Mouse (Mus musculus) cerebellum, adult 8-10 months (tissue): ENCODE measurements around the gene Zfp974.
A peak's percentile ranks its signal among the peaks of the same experiment; 100 is the strongest.
"Not testable (repeated sequence)": the region's sequence is repeated elsewhere in the genome, so short reads cannot be mapped to it uniquely, and the experiment has no call there.

ENCODE experiments used
- DNase-seq: peaks from one replicate; pipeline ENCODE4 v3.0.0; 2022

Zfp974 gene

DNA sequence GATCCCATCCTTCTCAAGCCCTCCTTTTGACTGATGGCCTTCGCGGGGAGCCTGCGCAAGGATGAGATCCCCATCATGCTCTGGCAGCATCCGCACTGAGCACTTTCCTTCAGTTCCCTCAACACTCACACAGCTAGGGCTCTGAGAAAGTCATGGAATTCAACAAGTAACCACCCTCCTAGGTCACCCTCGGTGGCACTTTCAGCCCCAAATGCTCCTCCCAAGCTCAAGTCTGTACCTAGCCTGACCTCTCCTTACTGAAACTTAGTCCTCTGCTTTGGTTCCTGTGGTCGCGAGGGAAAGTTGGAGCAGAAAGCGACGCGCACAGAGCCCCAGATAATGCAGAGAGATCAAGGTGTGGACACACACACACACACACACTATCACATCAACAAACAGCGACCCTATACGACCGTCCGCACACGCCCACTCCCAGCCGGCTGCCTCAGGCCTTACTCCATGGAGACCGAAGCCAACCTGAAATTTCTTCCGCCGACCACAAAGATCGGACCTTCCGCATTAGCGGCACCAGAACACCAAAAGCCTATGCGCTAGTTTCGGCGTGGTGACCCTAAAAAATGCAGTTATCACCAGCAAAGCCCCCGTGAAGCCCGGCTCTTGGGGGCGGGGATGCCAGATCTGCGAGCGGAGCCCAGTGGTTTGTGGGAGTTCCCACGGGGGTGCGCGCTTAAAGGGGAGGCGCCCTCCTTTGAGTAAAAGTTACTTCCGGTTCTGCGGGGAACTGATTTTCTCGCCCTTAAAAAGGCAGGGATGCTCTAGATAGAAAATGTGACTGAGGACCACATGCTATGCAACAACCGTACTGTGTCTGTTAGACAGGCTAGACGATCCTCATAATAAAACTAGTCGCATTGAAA lies at the start of gene Zfp974:
Zfp974 (minus strand) TSS at position 643 of the 878 bp plus-strand sequence.
- DNase-seq, result peak; percentile 34

GRCm38 (mm10) chr7:27949451-27949850 lies 20.2 kb upstream of the Zfp974 start:
- DNase-seq, result not testable (repeated sequence)

- DNase-seq, result peak; percentile 12
Observed at GRCm38 (mm10) chr7:27941869-27942268, 12.6 kb upstream of the Zfp974 start.

GRCm38 (mm10) chr7:27933800-27934158 lies 4.5 kb upstream of the Zfp974 start:
- DNase-seq, result not testable (repeated sequence)

- no peak for DNase-seq
Observed at GRCm38 (mm10) chr7:27933050-27933799, 4.0 kb upstream of the Zfp974 start.

- not testable (repeated sequence) for DNase-seq
Observed at GRCm38 (mm10) chr7:27927041-27927440, 2.2 kb downstream of the Zfp974 start.

GRCm38 (mm10) chr7:27910952-27911351 lies 18.3 kb downstream of the Zfp974 start:
- DNase-seq, result not testable (repeated sequence)

DNA sequence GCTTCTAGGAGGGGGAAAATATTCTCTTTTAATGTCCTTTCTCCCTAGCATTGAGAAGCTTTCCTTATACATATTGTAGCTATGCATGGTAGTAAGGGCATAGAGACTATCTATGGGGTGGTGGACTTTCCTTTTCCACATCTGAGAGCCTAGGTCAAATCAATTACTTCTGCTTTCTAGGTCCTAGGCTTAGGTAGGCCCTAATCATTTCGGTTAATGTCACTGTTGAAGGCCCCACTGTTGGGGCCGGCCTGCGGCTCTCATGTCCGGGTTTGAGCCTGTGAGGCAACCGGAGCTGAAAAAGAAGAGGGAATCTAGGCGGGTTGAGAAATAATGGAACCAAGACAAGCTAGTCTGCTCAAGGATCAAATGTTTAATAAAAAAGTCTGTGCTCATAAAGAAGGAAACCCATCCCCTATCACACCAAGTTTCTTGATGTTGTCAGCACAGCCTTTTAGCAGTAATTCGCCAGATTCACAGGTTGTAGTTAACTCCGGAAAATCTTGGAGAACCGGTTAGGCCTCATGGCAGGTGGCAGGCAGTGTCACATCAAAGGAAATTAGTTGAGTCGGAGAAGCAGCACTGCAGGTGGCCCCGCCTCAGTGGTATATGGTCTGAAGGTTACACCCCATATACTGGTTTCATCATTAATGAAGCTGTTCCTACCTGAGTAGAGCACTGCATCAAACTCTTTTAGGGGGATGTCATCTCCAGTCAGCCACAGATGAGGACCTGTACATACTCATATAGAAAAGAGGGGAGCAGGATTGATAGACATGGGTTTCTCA lies 24.0 kb downstream of the Zfp974 start:
- no peak for DNase-seq

DNA sequence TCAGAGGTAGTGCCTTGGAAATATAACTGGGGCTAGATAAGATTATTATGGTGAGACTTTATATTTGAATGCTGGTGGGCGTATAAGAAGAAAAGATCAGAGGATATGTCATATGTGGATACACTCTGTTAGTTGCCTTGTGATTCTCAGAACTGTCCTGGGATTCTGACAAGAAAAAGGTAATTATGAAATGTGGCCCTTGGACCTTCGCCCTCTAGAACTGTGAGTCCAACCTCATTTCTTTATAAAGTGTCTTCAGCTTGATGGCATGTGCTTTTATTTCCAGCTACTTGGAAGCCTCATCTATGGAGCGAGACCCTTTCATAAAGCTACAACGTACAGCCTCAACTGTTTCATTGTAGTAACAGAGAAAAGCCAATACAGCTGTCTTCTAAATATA lies 28.7 kb downstream of the Zfp974 start:
- DNase-seq, result no peak

- DNase-seq, result no peak
Observed at GRCm38 (mm10) chr7:27881721-27882120, 47.5 kb downstream of the Zfp974 start.

- not testable (repeated sequence) for DNase-seq
Observed at GRCm38 (mm10) chr7:27862578-27862977, 66.7 kb downstream of the Zfp974 start.

GRCm38 (mm10) chr7:27860396-27861235 lies 68.6 kb downstream of the Zfp974 start:
- DNase-seq, result no peak

DNA sequence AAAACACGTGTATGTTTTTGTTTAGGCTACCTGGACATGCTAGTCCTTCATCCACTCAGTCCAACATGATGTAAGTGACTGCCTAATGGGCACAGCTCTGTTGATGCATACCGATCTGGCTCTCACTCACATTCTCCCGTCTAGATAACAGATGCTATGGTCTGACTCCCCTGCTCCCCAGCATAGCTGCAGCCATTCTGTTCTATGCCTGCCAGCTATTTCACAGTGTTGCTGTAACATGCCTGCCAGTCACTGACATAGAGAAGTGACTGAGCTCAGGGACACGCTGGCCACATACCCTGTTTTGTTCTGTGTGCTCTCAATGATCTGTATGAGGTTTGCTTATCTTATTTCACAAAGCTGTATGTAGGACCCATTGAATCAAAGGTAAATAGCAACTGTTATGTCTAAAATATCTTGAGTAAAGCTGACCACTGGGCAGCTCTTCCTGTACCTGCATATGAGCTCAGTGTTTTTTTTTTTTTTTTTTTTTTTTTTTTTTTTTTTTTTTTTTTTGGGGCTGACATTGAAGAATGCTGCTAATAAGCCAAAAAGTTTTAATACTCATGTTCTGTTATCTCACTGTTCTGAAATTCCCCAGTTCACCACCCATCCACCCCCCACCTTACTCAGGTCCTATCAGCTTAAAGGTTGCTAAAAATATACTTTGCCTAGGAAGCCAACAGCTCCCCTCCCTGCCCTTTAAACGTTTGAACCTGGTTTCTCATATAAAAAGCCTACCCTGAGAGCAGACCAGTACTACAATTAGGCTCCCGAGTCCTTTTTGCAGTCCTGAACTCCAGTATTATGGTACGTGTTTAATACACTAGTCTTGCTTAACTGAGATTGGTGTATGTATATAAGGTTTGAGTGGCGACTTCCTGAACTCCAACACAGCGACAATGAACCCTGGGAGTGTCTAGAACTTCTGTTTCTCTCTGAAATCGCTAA lies 69.7 kb downstream of the Zfp974 start:
- DNase-seq, result no peak
